Mouse (Mus musculus) urinary bladder, adult 2 months (tissue): Measurements from ENCODE around the gene Ctdspl. TPM values are rescaled to one million over a fixed set of nuclear protein-coding genes. Genes with fewer than 3 reads are reported as not detected.
A peak's percentile ranks its signal among the peaks of the same experiment; 100 is the strongest.

Source experiments
- DNase-seq: peaks from one replicate; pipeline ENCODE4 v3.0.0; 2022; ENCODE audit warnings: low spot score
- polyA plus RNA-seq: library from polyadenylated mRNA; depleted of rRNA; stranded (reverse); fragments of >200 nt; gene quantifications from 2 replicates; pipeline ENCODE4 v1.2.3, GENCODE M21; 2012; rRNA removed

Ctdspl gene
- 24.4 and 27.7 TPM in 2 replicates for polyA plus RNA-seq

DNA sequence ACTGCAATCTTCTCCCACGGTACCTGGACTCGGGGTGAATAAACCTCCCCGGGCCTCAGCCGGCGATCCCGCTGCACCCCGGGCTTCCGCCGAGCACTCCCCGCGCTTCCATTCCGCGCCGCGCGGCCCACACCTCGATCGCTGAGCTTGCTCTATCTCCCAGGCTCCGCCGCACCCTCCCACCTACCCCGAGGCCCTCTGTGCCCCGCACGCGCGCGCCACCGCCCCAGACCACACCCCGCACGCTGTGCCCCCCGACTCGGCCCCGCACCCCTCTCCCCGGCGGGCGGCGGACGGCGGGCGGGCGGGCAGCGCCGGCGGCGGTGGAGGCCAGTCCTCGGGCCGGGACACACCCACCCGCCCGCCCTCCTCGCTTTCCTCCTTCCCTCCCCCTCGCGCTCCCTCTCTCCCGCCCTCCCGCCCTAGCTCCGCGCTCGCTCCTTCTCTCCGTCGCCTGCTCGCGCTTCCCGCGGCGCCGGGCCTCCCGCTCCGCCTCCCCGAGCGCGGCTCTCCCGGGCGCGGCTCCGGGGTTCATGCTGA is at the start of gene Ctdspl:
TSS of gene Ctdspl (plus strand) at position 343 of the 540 bp plus-strand sequence.
- peak; percentile 62 for DNase-seq

DNA sequence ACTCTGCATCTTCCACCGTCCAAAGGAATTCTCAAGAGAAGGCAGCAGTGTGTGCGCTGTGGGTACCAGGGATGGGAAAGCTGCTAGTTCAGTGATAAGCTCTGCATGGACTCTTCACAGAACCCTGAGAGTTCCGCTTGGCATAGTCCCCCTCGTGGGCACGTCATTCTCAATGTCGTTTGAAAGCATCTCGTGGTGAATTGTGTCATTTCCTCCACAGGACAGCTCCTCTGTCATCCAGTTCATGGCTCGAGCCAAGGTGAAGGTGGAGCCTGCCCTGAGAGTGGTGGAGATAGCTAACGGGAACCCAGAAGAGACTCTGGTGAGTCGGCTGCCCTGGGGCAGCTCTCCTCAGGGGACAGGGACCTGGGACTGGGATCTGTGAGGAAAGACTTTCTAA is 49.4 kb upstream of the Ctdspl start:
- no peak for DNase-seq

DNA sequence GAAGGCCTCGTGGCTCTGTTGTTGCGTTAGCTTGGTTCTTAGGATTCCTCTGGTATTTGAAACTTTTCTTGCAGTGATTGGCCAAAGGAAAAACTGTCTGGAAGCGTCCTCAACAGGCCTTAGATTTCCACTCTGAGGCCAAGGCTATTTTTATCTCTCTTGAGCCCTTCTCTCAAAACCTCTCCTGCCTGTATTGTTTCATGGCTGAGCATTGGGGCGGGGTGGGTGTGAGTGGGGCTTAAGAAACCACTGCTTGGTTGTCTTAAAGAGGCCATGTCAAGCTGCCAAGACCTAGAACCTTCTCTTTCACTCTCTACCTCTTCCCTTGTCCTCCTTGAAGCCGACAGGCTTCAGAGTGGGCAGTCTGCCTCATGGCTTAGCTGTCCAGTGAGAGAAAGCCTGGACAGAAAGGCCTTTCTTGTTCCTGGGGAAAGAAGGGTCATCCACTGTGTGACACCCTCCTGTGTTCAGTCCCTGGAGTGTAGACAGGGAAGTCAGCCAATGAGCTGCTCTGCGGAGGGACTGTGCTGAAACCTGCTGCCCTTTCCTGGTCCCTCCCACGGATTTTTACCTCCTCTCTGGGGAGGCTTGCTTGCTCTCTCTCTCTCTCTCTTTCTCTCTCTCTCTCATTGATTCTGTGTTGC is 48.8 kb upstream of the Ctdspl start:
- DNase-seq, result no peak

DNA sequence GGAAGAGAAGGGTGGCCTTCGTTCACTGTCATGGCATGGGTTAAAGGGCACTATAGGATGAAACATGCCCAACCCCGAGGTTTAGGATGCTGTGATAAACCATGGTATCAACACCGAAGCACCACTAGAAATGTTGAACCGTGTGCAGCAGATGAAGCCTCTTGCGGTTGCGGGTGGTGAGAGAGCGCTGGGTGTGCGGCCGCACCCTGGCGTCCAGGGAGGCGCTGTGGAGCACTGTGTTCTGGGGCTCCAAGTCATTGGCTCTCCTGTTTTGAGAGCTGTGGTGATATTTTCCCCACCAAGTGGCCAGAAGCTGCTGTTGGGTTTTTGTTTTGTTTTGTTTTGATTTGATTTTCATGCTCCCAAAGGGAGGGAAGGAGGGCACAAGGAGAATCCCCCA is 47.7 kb upstream of the Ctdspl start:
- DNase-seq, result no peak

DNA sequence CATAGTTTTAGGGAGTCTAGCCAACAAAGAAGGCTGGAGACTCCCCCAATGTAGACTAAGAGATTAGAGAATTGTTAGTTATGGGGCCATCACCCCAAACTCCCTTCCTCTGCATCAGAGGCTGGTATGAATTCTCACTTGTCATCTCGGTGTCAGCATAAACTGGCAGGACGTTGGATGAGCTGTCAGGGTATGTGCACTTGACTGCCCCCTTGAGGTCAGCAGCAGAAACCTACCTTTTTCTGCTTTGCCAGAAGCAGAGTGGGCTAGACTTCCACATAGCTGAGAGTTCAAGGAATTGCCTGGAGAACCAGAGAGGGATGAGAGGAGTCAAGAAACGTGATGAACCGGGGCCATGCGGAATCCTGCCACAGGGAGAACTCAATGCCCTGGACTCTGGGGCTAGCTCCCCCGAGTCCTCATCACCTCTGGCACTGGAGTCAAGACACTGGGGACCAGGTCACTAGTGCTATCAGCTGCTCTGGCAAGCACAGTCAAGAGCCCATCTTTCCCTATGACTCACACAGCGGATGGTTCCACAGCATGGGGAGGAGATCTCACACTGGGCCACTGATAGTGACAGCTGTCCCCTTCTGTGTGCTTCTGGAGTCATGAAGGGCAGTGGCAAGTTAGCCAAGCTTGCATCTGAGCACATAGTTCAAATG is 44.8 kb upstream of the Ctdspl start:
- no peak for DNase-seq

DNA sequence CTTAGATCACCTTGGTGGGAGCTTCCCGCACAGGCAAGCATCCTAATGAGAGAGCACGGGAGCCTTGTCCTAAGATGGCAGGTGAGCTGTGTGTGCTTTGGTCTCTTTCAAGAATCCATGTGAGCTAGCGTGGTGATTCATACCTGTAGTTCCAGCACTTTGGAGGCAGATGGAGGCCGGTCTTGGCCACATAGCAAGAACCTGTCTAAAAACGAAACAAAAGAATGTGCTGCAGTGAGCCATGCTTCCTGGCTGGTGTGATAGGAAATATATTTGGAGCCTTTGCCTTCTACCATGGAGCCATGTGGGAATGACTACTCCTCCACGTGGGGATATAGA is 44.3 kb upstream of the Ctdspl start:
- DNase-seq, result no peak

DNA sequence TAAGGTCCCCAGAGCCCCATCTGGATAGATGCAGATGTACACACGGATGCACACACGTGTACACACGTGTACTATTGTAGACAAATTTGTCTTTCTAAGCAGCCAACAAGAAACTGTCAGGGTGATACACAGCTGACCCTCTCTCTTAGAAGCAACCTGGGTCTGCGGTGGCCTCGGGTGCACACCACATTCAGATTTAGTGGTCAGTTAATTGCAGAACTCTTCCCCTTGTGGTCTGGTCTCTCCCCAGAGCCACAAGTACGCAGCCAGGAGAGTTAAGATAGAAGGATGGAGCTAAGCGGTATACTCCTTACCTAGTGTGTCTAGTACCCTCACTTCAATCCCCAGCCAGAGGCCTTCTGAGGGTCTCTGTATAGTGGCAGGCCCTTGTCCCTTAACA is 43.1 kb upstream of the Ctdspl start:
- DNase-seq, result no peak

DNA sequence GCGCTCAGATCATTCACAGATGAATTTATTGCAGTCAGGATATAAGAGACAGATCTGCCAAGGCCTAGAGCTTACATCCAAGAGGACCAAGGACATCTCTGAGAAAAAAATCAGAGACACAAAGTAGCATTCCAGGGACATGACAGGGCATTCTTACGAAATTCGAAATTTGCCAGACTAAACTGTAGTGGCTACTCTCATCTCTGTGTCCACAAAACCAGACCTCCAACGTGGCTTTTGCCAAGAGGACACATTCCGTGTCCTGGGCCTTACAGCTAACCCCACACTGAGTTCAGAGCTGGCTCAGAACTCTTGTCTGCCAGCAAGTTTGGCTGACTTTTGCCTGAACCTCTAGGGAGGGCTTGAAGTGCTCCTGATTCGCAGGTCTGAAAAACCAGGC is 40.5 kb upstream of the Ctdspl start:
- DNase-seq, result no peak

DNA sequence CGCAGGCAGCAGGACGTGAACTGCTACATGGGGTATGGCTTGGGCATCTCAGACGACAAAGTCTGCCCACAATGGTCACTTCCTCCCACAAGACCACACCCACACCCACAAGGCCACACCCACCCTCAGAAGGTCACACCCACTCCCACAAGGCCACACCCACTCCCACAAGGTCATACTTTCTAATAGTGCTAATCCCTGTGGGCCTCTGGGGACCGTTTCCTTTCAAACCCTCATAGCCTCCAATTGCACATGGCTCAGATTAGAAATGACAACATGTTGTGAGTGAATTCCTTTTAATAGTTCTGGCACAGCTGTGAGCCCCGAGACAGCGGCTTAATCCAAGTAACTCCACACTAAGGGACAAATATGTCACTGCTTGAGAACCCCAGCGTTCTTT is 39.1 kb upstream of the Ctdspl start:
- DNase-seq, result no peak

DNA sequence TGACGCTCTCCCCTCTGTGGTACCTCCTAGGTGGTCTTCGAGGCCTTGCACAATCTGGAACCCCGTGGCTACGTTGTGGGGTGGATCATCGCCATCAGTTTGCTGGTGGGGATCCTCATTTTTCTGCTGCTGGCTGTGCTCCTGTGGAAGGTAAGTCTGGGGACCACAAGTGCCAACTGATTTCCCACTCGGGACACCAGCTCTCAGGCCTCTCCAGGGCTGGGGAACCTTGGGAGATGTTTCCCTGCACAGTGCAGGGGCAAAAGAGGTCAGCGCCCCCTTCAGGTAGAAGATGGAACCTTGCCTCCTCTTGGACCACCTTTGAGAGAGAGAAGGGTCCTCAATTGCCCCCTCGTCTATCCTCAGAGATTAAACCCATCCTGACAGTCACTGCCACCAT is 38.5 kb upstream of the Ctdspl start:
- DNase-seq, result no peak

DNA sequence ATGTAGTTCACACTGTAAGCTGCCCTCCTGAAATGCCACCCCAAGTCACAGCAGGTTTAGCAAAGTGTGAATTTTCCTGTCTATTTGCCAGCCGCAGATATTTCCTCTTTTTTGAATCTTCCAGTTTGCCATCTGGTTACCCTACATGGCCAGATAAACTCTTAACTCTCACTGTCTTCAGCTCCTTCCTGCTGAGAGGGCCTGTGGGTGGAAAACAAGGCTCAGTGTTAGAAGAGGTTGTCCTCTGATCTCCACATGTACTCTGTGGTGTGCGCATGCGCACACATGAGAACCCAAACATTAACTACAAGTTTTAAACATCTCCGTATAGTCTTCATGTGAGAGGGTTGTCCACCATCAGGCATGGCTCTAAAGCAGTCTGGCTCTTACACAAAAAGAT is 36.1 kb upstream of the Ctdspl start:
- DNase-seq, result no peak

DNA sequence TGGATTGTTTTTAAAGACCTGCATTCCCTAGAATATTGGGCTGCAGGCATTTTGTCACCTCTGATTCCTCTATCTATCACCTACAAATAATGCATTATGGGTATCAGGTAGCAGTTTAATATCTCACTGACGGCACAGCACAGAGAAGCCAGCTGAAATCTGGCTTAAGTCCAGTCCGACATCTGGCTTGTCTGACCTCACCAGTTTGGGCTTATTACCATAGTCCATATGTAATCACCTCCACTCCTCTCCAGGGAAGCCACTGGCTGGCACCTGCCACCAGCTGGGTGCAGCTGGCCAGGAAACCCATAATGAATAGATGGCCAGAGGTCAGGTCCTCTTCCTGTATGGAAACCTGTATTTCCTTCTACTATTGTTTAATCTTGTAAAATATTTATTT is 35.6 kb upstream of the Ctdspl start:
- DNase-seq, result no peak

DNA sequence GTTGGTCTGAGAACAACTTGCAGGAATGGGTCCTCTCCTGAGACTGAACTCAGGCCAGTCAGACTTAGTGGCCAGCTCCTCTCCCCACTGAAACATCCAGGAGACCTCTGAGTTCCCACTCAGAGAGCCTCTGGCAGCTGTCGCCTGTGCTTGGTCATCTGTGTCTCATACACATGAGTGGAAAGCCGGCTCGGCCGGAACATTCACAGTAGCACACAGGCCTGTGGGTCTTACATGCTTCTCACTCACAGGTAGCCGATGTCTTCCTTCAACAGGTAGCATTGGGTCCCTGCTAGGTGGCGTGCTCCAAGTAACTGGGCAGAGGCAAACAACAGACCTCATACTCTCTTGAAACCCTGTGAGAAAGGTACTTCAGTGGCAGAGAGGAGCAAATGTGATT is 35.2 kb upstream of the Ctdspl start:
- no peak for DNase-seq

DNA sequence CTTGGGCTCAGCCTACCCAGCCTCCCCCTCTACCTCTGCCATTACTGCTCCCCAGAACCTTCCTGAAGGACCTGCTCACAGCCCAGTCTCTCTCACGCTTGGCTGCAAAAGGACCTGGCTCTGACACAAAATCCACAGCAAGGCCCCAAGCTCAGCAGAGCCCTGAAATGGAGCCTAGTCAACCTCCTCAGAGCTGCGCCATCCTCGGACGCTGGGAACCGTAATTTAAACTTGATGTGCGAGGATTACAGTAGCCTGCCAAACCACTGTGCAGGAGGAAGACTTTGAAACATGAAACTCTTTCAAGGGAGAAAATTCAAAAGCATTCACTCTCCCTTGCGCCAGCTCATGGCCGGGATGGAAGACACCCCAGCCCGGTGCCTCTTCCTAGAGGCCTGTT is 34.7 kb upstream of the Ctdspl start:
- no peak for DNase-seq

DNA sequence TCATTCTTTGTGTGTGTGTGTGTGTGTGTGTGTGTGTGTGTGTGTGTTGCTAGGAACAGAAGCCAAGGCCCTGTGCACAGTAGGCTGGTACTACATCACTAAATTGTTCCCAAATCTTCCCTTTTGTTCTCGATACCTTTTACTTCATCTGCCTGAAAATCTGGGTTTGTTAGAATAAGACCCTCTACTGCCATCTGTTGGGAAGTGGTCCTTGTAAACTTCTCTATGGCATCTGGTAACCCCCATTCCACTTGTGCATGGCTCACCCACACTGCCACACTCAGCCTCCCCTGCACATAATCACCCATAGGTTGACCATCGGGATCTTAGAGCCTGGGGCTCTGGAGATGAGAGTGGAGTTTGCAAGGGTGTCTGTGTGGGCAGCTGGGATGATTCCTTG is 31.2 kb upstream of the Ctdspl start:
- no peak for DNase-seq

DNA sequence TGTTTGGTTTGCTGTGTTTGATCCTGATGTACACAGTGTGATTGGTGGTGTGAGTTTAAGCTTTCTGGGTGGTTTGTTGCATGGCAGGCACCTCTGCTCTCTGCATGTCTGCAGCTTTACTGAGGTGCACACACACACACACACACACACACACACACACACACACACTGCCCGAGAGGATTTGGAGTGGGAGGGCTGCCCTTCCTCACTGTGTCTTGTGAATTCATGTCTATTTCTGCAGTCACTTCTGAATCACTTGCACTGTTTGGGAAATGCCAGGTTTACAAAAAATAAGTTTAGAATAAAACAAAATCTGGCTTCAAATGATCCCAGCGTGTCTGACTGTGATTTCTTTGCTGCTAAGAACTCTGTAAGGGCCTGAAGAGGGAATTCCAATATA is 25.6 kb upstream of the Ctdspl start:
- no peak for DNase-seq

DNA sequence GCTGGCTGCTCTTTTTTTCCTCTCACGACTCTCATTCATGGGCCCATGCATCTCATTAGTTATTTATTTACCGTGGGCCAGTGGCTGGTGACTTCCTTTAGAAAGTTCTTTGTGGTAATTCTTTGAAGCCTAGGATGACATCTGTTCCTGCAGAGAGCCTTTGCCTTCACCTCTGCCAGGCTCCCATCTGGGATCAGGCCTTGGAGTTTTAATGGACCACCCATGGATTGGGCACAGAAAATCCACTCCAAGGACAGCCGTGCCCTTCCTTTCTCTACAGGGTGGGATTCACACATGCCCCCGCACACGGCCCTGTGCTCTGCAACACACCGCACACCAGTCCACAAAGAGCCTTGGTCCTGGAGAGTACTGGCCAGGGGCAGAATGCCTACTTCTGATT is 24.3 kb upstream of the Ctdspl start:
- no peak for DNase-seq

DNA sequence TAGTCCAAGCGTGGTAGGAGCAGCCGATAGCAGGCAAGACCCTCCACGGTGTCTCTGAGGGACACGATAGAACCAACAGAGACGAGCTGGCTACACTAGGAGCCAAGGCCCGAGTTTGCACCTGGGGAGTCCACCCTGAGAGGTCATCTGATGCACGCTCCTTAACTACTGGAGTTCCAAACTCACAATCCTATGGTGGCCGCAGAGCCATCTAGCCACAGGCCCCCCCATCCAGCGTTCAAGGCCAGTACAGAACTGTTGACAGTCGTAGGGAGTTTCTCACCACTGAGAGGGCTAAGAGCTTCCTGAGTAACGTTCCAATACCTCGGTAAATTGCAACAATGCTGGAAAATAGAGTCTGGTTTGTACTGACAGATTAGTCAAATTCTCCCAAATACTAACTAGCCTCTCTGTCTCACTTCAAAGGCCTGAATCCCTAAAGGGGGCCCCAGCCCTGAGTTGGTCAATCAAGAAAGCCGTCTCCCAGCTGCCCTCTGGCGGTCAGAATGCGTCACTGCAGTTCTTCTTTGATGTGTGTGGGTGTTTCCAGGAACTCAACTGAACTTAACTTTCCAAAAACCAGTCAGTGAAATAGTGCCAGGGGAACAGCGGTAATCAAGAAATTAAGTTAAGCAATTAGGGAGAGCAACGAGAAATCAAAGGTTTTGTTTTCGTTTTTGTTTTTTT is 18.2 kb upstream of the Ctdspl start:
- peak; percentile 49 for DNase-seq

DNA sequence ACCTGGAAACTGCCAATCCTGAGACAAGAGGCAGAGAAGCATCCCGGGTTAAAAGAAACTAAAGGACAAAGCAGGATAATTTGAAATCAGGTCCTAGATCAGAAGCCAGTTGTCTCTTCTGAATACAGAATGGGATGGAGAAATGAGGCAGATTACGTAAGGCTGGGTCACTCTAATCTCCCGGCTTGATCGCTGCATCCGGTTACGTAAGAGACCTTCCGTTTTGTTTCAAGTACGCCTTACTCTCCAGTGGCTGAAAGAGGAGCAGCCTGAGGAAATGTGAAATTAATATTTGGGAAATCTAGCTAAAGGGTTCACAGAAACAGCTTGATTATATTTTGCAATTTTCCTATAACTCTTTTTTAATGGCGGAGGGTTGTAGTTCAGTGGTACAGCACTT is 13.2 kb upstream of the Ctdspl start:
- DNase-seq, result no peak

DNA sequence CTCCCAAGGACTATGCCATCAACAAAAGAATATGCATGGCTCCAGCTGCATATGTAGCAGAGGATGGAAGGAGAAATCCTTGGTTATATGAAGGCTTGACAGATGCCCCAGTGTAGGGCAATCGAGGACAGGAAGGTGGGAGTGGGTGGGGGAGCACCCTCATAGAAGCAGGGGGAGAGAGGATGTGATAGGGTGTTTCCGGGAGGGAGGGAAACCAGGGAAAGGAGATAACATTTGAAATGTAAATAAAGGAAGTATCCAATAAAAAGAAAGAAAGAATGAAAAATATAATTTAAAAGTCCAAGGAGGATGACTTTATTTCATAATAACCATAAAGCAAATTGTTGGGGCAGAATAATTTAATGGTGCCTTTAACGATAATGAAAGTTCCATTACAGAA is 12.6 kb upstream of the Ctdspl start:
- DNase-seq, result no peak

DNA sequence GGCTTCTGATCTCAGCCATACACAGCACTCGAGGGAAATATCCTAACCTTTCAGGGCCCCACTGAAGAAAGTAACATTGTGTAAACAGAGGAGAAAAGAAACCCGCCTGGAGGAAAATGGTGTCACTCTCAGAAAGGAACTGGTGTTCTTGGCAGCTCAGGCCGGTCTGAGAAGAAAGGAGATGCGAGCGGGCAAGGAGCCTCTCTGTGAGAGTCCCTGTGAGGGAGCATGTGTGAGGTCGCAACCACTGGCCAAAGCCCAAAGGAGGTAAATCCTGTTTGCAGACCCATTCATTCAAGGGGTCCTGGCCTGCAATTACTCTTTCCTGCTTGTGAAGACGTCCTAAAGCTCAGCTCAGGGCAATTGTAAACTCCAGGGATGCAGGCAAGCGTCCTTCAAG is 11.7 kb upstream of the Ctdspl start:
- DNase-seq, result no peak

DNA sequence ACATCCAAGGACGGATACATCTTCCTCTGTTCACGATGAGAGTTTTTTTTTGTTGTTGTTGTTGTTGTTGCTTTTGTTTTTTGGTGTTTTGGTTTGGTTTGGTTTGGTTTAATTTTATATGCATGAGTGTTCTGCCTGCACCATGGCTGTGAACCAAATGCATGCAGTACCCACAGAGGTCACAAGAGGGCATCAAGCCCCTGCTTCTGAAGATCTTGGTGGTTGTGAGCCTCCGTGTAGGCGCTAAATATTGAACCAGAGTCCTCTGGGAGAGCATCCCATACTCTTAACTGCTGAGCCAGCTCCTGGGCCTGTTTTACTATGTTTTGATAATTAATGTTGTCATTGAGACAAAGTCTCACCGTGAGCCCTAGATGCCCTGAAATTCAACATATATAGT is 11.0 kb upstream of the Ctdspl start:
- DNase-seq, result no peak

DNA sequence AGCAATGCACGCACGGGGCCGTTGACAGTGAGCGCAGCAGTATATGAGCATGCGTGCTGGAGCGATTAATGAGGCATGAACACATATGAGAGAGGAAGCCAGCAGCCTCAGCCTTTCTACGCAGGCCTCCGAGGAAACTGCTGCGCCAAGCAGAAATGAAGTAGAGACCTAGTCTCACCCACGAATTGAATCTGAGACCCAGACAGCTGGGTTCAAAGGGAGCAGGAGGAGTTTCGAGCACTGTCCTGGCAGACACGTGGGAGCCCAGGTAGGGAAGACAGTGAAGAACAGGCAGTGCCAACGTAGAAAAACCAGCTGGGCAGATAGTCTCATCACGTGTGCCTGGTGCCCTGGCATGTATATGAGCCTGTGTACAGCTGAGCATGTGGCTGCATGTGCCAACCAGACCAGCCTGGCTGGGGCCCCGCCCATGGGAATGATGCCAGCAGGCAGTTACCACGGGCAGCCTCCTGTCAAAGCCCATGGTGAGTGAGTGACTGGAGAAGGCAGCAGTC is 6.5 kb upstream of the Ctdspl start:
- DNase-seq, result peak; percentile 64
